Mouse (Mus musculus) ES-Bruce4 (cell line): ENCODE measurements around the gene Rpl23. TPM values are rescaled to one million over a fixed set of nuclear protein-coding genes. Genes with fewer than 3 reads are reported as not detected.

Experiments used
- H3K27ac ChIP-seq: 2 replicates; pipeline ENCODE4 v1.5.1; 2012; ENCODE audit warnings: low read length, inconsistent platforms; ENCODE audit not compliant: insufficient read depth
- H3K27me3 ChIP-seq: 2 replicates; pipeline ENCODE4 v1.6.1; 2012; ENCODE audit warnings: mild to moderate bottlenecking, low read length, inconsistent platforms; ENCODE audit not compliant: control insufficient read depth, poor library complexity, insufficient read depth, severe bottlenecking
- H3K36me3 ChIP-seq: 2 replicates; pipeline ENCODE4 v1.6.1; 2012; ENCODE audit warnings: inconsistent platforms, mild to moderate bottlenecking, low read length, moderate library complexity; ENCODE audit not compliant: control insufficient read depth, poor library complexity, insufficient read depth, severe bottlenecking
- H3K4me1 ChIP-seq: one replicate; pipeline ENCODE4 v1.8.1; 2011; ENCODE audit warnings: low read length; ENCODE audit not compliant: control insufficient read depth, insufficient read depth
- H3K4me3 ChIP-seq: 2 replicates; pipeline ENCODE4 v1.5.1; 2011; ENCODE audit warnings: low read depth, mild to moderate bottlenecking, low read length
- H3K9ac ChIP-seq: 2 replicates; pipeline ENCODE4 v1.6.1; 2012; ENCODE audit warnings: low read depth, mild to moderate bottlenecking, inconsistent platforms; ENCODE audit not compliant: poor library complexity, severe bottlenecking
- H3K9me3 ChIP-seq: replicated peaks from 2 replicates; pipeline ENCODE4 v1.6.1; 2012; ENCODE audit warnings: mild to moderate bottlenecking, low read length, inconsistent platforms; ENCODE audit not compliant: control insufficient read depth, poor library complexity, insufficient read depth, severe bottlenecking
- CTCF ChIP-seq: IDR thresholded peaks from one replicate; pipeline ENCODE4 v1.8.1; 2011; ENCODE audit warnings: low read depth, low read length
- EP300 ChIP-seq: IDR thresholded peaks from 2 replicates; pipeline ENCODE4 v1.6.1; 2011; ENCODE audit warnings: low read depth, low read length; ENCODE audit not compliant: insufficient read depth
- POLR2A ChIP-seq: IDR thresholded peaks from one replicate; pipeline ENCODE4 v1.8.1; 2011; ENCODE audit warnings: low read length; ENCODE audit not compliant: insufficient read depth
- polyA plus RNA-seq: library from polyadenylated mRNA; stranded (reverse); fragments of >200 nt; gene quantifications from 2 replicates; pipeline ENCODE4 v1.2.4, GENCODE M21; 2011; ENCODE audit warnings: low read depth; ENCODE audit not compliant: missing spikeins, insufficient read depth, insufficient read length

Rpl23 gene
- polyA plus RNA-seq, 1 experiment, result 842 TPM

GRCm38 (mm10) chr11:97804841-97805661 is 22.8 kb upstream of the Rpl23 start:
- Histone ChIP-seq H3K36me3 (peaks cover 17% of the 10 kb centered on the region), H3K9me3 (no peaks in the 10 kb centered on the region), H3K27me3 (no peaks in the 10 kb centered on the region), H3K4me1 (peaks cover 24% of the 10 kb centered on the region), H3K27ac (peak overlapping the region; percentile 93), H3K9ac (peak overlapping the region; percentile 63), H3K4me3 (peak overlapping the region; percentile 29)
- TF ChIP-seq POLR2A (no peak), EP300 (0 out of 2 replicates have a peak, but pooled peaks have one; percentile 45), CTCF (no peak)

GRCm38 (mm10) chr11:97803847-97804246 is 21.6 kb upstream of the Rpl23 start:
- Histone ChIP-seq H3K36me3 (peaks cover 11% of the 10 kb centered on the region), H3K4me1 (peaks cover 17% of the 10 kb centered on the region), H3K4me3 (peak overlapping the region; percentile 17; the same call in 1 of the 2 replicates), H3K27me3 (no peaks in the 10 kb centered on the region), H3K9me3 (no peaks in the 10 kb centered on the region), H3K9ac (peak overlapping the region; percentile 63), H3K27ac (peak overlapping the region; percentile 89)
- TF ChIP-seq EP300 (peak; percentile 96), CTCF (no peak), POLR2A (no peak)

GRCm38 (mm10) chr11:97802495-97802894 is 20.3 kb upstream of the Rpl23 start:
- H3K27ac ChIP-seq, result peak overlapping the region; percentile 93
- peaks cover 9% of the 10 kb centered on the region for H3K4me1 ChIP-seq
- no peaks in the 10 kb centered on the region for H3K9me3 ChIP-seq
- H3K4me3 ChIP-seq, result peak overlapping the region; percentile 14; the same call in 1 of the 2 replicates
- H3K27me3 ChIP-seq, result no peaks in the 10 kb centered on the region
- peak overlapping the region; percentile 85 for H3K9ac ChIP-seq
- TF ChIP-seq CTCF, result no peak
- TF ChIP-seq POLR2A, result no peak
- no peak for TF ChIP-seq EP300
- peaks cover 7% of the 10 kb centered on the region for H3K36me3 ChIP-seq

GRCm38 (mm10) chr11:97802194-97802470 is 19.9 kb upstream of the Rpl23 start:
- Histone ChIP-seq H3K9ac (peak overlapping the region; percentile 85), H3K27ac (peak overlapping the region; percentile 93), H3K9me3 (no peaks in the 10 kb centered on the region), H3K27me3 (no peaks in the 10 kb centered on the region), H3K4me3 (peak overlapping the region; percentile 63), H3K36me3 (peaks cover 4% of the 10 kb centered on the region), H3K4me1 (peaks cover 7% of the 10 kb centered on the region)
- TF ChIP-seq CTCF (no peak), EP300 (no peak), POLR2A (no peak)

- H3K4me3 ChIP-seq, result peak overlapping the region; percentile 84
- no peaks in the 10 kb centered on the region for H3K9me3 ChIP-seq
- TF ChIP-seq CTCF, result peak; percentile 64
- peak; percentile 92 for TF ChIP-seq EP300
- no peak for TF ChIP-seq POLR2A
- H3K9ac ChIP-seq, result peak overlapping the region; percentile 85
- H3K27ac ChIP-seq, result peak overlapping the region; percentile 93
- peaks cover 4% of the 10 kb centered on the region for H3K4me1 ChIP-seq
- H3K36me3 ChIP-seq, result no peaks in the 10 kb centered on the region
- H3K27me3 ChIP-seq, result no peaks in the 10 kb centered on the region
Observed at GRCm38 (mm10) chr11:97801409-97802193, 19.4 kb upstream of the Rpl23 start.
